Mouse (Mus musculus): Measurements from ENCODE around the gene Ptcd2.
A peak's percentile ranks its signal among the peaks of the same experiment; 100 is the strongest.
"Not testable (repeated sequence)": the region's sequence is repeated elsewhere in the genome, so short reads cannot be mapped to it uniquely, and the experiment has no call there.

Ptcd2 gene

GRCm38 (mm10) chr13:99355072-99355471, 10.6 kb upstream of the Ptcd2 start:
- no peak for DNase-seq

DNA sequence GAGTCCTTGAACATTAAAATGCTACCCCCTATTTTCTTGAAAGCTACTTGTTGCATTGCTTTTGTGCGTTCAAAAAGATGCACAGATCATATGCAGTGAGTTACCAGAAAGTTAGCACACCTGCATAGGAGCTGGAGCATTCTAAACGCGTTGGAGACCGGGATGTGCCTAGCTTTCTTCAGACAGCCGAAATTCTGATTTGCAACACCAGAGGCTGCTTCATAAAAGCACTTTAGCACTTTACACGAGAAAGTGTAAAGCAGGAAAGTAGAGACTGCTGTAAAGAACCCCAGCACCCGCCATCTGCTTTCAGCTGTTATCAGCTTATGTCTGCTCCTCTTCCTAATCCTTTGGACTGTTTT, 9.0 kb upstream of the Ptcd2 start:
- no peak for DNase-seq

GRCm38 (mm10) chr13:99352758-99353489, 8.4 kb upstream of the Ptcd2 start:
- peak; percentile 96 for DNase-seq

DNA sequence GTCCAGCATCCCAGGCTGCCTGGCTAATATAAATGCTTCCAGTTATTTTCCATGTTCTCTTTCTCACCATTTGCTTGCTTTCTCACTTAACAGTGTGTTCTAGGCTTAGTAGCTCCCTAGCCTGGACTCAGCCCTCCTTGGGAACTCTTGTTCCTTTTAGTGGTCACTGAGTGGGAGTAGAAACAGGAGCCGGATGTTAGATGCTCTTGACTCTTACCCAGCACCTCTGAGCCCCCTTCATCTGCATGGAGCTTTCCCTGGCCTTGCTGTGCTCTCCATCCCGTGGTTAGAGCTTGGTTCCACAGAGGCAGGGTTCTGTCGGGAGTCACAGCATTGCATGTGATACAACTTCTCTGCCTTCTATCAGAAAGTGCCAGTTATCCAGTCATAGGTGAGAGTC, 7.1 kb upstream of the Ptcd2 start:
- DNase-seq = no peak

DNA sequence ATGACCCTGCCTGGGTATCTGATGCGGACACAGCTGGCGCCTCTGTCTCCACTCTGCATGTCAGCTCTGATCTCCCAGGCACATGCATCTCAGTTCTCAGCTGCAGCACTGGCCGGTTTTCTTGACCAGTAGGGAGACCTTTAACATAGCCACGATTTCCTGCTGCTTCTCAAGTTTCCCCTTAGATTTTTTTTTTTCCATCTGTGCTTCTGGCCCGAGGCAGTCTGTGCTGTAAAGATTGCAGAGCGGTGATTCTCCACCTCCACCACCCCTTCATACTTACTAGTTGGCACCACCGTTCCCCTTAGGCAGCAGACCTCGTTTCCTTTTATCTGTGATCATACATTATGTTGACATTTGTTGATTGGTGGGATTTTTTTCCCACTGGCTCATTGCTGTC, 6.7 kb upstream of the Ptcd2 start:
- DNase-seq = no peak

DNA sequence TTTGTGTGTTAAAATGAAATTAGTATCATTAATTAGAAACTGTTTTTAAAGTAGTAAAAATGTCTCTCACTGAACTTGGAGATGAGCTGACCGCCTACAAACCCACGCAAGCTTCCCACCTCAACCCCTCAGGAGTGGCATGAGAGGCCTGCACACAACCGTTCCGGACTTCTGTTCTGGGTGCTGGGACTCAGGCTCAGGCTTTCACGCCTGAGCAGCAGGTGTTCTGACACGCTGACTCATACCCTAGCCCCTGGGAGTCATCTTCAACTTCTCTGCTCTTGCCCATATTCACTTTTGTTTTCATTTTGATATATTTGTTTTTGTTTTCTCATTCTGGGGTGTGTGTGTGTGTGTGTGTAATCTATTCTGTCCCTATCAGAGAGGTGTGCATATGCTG, 5.5 kb upstream of the Ptcd2 start:
- DNase-seq = no peak

DNA sequence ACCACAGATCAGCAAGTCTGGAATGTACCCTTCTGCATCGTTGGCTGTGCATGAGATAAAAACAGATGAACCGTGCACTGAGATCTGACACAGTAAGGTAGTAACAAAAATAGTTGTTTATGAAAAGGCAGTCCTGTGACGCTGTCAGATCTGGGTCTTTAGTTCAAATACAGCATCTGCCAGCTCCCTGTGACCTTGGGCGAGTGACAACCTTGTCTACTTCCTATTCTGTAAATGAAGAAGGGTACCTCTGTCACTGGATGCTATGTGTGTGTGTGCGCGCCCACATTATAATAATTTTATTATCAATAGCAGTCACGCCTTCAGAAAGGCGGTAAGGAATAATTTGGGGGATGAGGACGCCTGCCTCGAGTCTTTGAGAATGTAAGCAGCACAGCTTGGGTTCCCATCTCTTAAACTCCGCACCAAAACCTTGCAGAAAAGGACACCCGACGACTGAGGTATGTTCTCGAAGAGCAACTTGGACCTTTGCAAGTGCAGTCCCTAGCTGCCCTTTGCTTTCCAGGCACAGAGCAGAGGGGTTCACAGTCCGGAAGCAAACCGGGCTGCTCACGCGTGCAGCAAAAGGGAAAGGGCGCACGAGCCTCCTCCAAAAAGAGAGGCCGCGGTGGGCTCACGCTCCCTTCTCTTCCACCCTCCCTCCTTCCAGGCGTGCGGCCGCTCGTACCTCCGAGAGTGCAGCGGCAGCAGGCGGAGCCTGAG, 468 bp downstream of the Ptcd2 start:
- DNase-seq = no peak

GRCm38 (mm10) chr13:99341504-99341903, 3.0 kb downstream of the Ptcd2 start:
- DNase-seq = no peak

DNA sequence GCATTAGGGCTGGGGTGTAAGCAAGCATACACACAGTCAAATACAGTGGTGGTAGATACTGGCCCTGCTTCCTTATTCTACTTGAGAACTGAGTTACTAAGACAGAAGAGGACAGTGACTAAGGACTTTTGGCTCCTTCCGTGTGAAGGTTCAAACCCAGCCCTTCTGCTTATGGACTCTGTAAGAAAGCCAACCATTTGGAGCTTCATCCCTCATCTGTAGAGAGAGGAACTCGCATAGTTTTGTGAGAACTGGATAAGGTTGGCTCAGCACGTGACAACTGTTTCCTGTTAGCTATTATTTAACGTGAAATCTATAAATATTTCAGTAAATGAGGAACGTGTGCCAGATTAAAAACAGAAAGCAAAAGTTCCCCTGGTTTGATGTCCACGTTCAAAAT, 7.0 kb downstream of the Ptcd2 start:
- no peak for DNase-seq

GRCm38 (mm10) chr13:99331255-99331654, 13.2 kb downstream of the Ptcd2 start:
- no peak for DNase-seq

GRCm38 (mm10) chr13:99324337-99324685, 20.2 kb downstream of the Ptcd2 start:
- DNase-seq = not testable (repeated sequence)

DNA sequence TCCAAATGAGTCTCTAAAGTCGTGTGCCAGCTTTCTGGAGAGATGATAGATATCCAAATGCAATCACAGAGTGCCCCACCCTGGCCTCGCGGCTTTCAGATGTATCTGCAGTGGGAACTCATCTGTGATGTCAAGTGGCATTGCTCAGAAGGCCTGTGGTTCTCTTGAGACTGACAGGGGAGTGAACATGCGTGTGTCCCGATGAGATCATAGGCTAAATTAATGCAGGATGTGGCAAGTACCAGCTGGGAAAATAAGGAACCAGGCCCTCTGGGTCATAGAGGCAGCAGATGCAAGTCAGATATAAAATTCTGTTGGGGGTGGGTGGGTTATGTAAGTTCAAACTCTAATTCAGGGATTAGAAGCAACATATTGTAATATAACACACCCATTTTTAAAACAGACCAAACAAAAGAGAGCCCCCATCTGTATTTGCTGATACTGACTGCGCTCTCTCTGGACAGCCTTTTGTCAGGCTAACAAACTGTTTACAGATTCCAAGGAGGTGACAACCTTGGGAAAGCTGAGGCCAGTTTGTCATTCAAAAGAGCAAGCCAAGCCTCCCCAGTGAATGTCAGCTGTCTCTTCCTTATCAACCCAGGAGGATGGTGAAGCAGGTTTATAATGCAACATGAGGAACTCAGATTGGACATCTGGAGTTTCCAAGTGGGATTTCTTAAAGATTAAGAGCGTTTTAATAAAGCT, 20.7 kb downstream of the Ptcd2 start:
- DNase-seq = no peak

GRCm38 (mm10) chr13:99322915-99323314, 21.6 kb downstream of the Ptcd2 start:
- not testable (repeated sequence) for DNase-seq

GRCm38 (mm10) chr13:99320453-99320852, 24.1 kb downstream of the Ptcd2 start:
- no peak for DNase-seq

GRCm38 (mm10) chr13:99317058-99317457, 27.4 kb downstream of the Ptcd2 start:
- peak; percentile 17 for DNase-seq

- no peak for DNase-seq
These were observed 28.1 kb downstream of the Ptcd2 start for GRCm38 (mm10) chr13:99316366-99316765.

DNA sequence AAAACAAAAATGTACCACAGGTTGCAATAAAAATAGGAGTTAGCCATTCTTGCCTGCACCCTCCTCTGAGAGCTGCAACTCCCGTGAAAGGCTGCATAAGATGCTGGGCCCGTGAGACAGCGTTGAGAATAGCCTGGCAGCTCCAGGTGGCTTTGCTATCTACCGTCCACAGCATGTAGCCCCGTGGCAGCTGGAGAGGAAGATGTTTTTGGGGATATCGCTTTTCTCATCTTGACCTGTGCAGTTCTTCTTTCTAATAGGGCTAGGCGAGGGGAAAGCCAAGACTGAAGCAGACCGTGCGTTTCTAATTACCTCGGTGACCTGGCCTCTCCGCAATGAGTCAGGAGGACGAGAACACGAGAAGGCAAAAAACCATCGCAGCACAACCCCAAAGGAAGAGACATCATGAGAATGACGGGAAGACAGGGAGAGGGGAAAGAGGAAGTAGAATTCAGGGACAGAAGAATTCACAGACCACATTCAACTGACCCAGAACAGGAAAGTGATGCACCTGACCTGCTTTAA, 29.8 kb downstream of the Ptcd2 start:
- no peak for DNase-seq

GRCm38 (mm10) chr13:99314098-99314497, 30.4 kb downstream of the Ptcd2 start:
- no peak for DNase-seq

DNA sequence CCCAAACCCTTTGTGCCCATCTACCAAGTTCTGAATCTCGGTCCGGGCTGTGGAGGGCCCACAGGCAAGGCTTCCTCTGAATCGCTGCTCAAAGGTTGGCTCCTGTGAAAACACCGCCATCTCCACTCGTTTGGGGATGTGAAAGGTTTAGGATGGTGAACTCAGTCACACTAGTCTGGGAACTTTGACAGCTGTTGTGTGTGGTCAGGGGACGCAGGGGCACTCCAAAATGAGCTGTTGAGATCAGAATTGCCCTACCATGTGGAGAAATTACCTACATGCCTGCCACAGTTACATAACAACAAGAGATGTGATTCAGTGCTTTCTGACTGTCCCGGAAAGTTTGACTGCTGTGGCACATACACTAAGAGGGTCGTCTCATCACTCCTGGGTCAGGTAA, 36.1 kb downstream of the Ptcd2 start:
- no peak for DNase-seq

DNA sequence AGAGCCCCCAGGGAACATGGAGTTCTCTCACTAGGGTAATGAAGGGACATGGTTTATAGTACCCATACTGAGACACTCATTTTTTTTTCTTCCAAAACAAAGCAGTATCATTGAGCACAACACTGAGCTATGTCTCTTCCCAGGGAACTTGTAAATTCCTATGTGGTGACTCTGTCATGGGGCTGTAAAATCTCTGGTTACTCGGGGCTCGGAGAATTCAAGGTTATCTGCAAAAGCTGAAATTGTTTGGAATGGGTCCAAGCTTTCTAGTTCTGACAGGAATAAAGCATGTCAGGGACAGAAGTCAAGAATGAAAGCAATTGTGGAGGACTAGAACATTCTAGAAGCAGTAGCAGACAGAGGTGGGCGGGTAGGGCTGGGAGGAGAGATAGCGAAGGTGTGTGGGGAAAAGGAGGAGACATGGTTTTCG, 36.6 kb downstream of the Ptcd2 start:
- DNase-seq = no peak

DNA sequence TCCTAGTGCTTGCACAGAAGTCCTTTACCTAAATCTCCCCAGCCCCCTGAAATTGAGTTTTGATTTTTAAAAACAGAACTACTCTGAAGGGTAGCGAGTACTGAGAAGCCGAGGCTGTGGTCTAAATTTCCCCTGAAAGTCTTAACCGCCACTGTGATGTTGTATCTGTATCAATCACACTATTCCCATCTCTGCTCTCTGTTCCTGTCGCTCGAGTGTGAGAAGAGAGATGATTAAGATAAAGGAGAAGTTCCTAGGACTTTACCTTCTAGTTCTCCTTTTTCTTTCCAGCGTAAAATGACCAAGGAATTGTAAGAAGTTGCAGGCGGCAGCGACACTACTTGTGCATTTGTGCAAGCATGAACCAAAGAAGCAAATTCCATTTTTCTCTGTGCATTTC, 38.3 kb downstream of the Ptcd2 start:
- DNase-seq = no peak

DNA sequence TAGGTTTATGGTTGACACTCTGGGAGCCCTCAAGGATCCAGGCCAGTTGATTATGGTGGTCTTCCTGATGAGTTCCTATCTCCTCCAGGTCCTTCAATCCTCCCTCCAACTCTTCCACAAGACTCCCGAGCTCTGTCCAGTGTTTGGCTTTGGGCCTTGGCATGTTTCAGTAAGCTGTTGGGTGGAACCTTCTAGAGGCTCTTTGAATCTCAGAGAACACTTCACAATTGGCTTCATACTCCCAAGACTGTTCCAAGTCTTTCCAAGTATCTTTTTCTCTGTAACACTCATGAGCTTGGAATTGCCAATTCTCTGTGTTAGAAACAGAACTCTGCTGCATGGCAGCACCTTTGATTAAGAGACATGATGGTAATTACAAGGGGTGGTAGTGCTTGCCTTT, 39.3 kb downstream of the Ptcd2 start:
- no peak for DNase-seq

GRCm38 (mm10) chr13:99304365-99304764, 40.1 kb downstream of the Ptcd2 start:
- no peak for DNase-seq

DNA sequence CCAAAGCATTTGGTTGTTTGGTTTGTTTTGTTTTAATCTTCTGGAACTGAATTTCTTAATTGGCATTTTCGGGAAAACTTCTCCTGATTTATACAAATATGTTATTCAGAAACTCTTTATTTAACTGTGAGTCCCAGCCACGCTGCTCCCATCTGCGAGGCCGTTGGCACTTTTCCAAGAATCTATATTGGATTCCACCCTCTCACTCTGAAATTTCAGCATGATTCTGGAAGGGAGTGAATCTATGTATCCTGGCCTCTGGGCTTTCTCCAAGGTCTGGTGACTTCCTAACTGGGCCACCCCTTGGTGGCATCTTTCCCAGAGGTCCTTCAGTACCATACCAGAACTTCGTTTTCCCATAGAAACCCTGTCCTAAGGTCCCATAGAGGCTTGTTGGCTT, 40.7 kb downstream of the Ptcd2 start:
- DNase-seq = no peak

All from cerebellum, adult 11 months (tissue).